Mouse (Mus musculus): ENCODE results near the gene Sept5. TPM values are rescaled to one million over a fixed set of nuclear protein-coding genes. Genes with fewer than 3 reads are reported as not detected.

The Sept5 gene
- polyA plus RNA-seq, 1 experiment from 2014 or later: 26.8 TPM

- H3K4me1 ChIP-seq (ENCODE audit: control insufficient read depth, insufficient read depth, low read length): peaks cover 8% of the 10 kb centered on the region
- ATAC-seq (ENCODE audit: insufficient read depth, low FRiP score): no peak
- no peak overlapping the region for H3K9ac ChIP-seq (ENCODE audit: low read length)
- no peak overlapping the region for H3K4me3 ChIP-seq (replicated peaks; ENCODE audit: low read length)
- H3K27ac ChIP-seq (ENCODE audit: low read length): no peak overlapping the region
- no peaks in the 10 kb centered on the region for H3K9me3 ChIP-seq (replicated peaks; ENCODE audit: control insufficient read depth, low read length)
- peaks cover 34% of the 10 kb centered on the region for H3K27me3 ChIP-seq (ENCODE audit: control insufficient read depth, insufficient read depth, low read length)
- no peak overlapping the region for H3K4me2 ChIP-seq (ENCODE audit: low read depth, low read length)
- 48% methylated on average over 3 of the region's 3 CpGs for WGBS
- no peaks in the 10 kb centered on the region for H3K36me3 ChIP-seq (ENCODE audit: control insufficient read depth, insufficient read depth, low read length)
Measured at GRCm38 (mm10) chr16:18577071-18577470, 52.7 kb downstream of the Sept5 start.

DNA sequence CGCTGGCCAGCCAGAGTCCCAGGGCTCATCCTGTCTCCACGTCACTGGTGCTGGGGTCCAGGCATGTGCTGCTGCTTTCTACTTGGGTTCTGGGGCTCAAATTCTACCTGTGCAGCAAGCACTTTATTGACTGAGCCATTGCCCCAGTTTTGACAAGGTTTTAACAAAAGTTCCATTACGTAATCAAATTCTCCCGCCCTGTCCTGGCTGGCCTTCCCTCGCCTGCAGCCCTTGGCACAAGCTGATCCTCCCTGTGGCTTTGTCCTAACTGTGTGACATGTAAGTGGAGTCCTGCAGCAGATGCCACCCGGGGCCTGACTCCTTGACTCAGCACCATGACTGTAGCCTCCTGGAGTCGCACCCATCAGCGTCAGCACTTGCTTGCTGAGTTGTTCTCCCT lies 55.6 kb downstream of the Sept5 start:
- WGBS: 64% methylated on average over 8 of the region's 8 CpGs
- Histone ChIP-seq H3K4me2 (ENCODE audit: low read depth, low read length) (no peak overlapping the region), H3K9ac (ENCODE audit: low read length) (no peak overlapping the region), H3K9me3 (replicated peaks; ENCODE audit: control insufficient read depth, low read length) (no peaks in the 10 kb centered on the region), H3K4me3 (replicated peaks; ENCODE audit: low read length) (no peak overlapping the region), H3K4me1 (ENCODE audit: control insufficient read depth, insufficient read depth, low read length) (no peaks in the 10 kb centered on the region), H3K27ac (ENCODE audit: low read length) (no peak overlapping the region), H3K27me3 (ENCODE audit: control insufficient read depth, insufficient read depth, low read length) (peaks cover 6% of the 10 kb centered on the region; the same call in 1 of the 2 replicates), H3K36me3 (ENCODE audit: control insufficient read depth, insufficient read depth, low read length) (no peaks in the 10 kb centered on the region)
- ATAC-seq (ENCODE audit: insufficient read depth, low FRiP score): no peak

Other genes starting within 250 kb of the Sept5 start
- 19.2 and 23.7 TPM in 2 replicates for gene Txnrd2, start 203.6 kb downstream of the Sept5 start, polyA plus RNA-seq (2015; fragmentation: Nextera tagmentation; extraction: Ambion mirVana)
- gene Comt, start 203.1 kb downstream of the Sept5 start, polyA plus RNA-seq (2015; fragmentation: Nextera tagmentation; extraction: Ambion mirVana): 105 and 119 TPM in 2 replicates
- 11.7 and 11.9 TPM in 2 replicates for gene Gnb1l, start 131.2 kb downstream of the Sept5 start, polyA plus RNA-seq (2015; fragmentation: Nextera tagmentation; extraction: Ambion mirVana)
- 2.1 and 3.2 TPM in 2 replicates for gene Rtl10, start 131.1 kb downstream of the Sept5 start, polyA plus RNA-seq (2015; fragmentation: Nextera tagmentation; extraction: Ambion mirVana)
- 0.20 and 0.84 TPM in 2 replicates for gene Tbx1, start 39.3 kb downstream of the Sept5 start, polyA plus RNA-seq (2015; fragmentation: Nextera tagmentation; extraction: Ambion mirVana)
- gene Gp1bb, start 7.6 kb downstream of the Sept5 start, polyA plus RNA-seq (2015; fragmentation: Nextera tagmentation; extraction: Ambion mirVana): 0.68 and 0.74 TPM in 2 replicates
- 3.1 and 4.2 TPM in 2 replicates for gene Gm49601, start 3.5 kb downstream of the Sept5 start, polyA plus RNA-seq (2015; fragmentation: Nextera tagmentation; extraction: Ambion mirVana)
- gene Cldn5, start 146.9 kb upstream of the Sept5 start, polyA plus RNA-seq (2015; fragmentation: Nextera tagmentation; extraction: Ambion mirVana): 25.8 and 30.4 TPM in 2 replicates
- 79.1 and 80.0 TPM in 2 replicates for gene Ufd1, start 181.8 kb upstream of the Sept5 start, polyA plus RNA-seq (2015; fragmentation: Nextera tagmentation; extraction: Ambion mirVana)
- 30.9 and 33.4 TPM in 2 replicates for gene Cdc45, start 182.0 kb upstream of the Sept5 start, polyA plus RNA-seq (2015; fragmentation: Nextera tagmentation; extraction: Ambion mirVana)
- 47.8 and 49.1 TPM in 2 replicates for gene 2510002D24Rik, start 206.6 kb upstream of the Sept5 start, polyA plus RNA-seq (2015; fragmentation: Nextera tagmentation; extraction: Ambion mirVana)
- not detected in 2 replicates for gene Gm28539, start 206.6 kb upstream of the Sept5 start, polyA plus RNA-seq (2015; fragmentation: Nextera tagmentation; extraction: Ambion mirVana)
- gene Mrpl40, start 246.9 kb upstream of the Sept5 start, polyA plus RNA-seq (2015; fragmentation: Nextera tagmentation; extraction: Ambion mirVana): 88.9 and 94.7 TPM in 2 replicates
- 4.9 and 6.0 TPM in 2 replicates for gene Hira, start 247.1 kb upstream of the Sept5 start, polyA plus RNA-seq (2015; fragmentation: Nextera tagmentation; extraction: Ambion mirVana)

Data from stomach, embryonic 16.5 days (tissue).